Mouse (Mus musculus) bone marrow, adult 2 months (tissue): ENCODE results near the gene Mrpl30.

Experiments used
- CTCF ChIP-seq: fragments of 200-500 bp; IDR thresholded peaks from 2 replicates; pipeline ENCODE4 v1.5.1; 2011; ENCODE audit warnings: low read length, control low read depth; ENCODE audit not compliant: control insufficient read depth, insufficient read depth
- POLR2A ChIP-seq: fragments of 200-500 bp; IDR thresholded peaks from 2 replicates; pipeline ENCODE4 v1.6.1; 2011; ENCODE audit warnings: low read depth, mild to moderate bottlenecking, control low read depth, low read length, borderline replicate concordance; ENCODE audit not compliant: control insufficient read depth

- no peak for TF ChIP-seq CTCF
- no peak for TF ChIP-seq POLR2A
These were observed 43.4 kb upstream of the Mrpl30 start for GRCm38 (mm10) chr1:37846878-37847277.
